Mouse (Mus musculus): ENCODE data around the gene Necap1.

Necap1 gene

GRCm38 (mm10) chr6:122892442-122893049, 18.3 kb downstream of the Necap1 start:
- peak; percentile 71 for DNase-seq

DNA sequence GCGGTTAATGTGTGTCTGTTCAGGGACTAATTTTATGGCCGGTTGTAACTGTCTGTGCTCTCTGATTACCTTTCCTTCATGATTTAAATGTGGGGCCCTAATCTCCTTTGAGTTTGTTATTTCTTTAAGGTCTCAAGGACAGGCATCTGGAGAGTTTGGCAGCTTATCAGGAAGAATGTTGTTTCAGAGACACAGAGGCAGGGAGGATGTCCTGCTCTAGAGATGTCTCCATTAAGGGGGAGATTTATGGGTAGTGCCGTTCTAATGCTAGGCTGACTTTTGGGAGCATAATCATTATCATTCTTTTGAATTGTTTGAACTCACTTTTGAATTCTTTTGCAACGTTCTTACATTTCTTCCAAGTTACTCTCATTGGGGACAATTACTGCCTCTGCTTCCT, 45.6 kb downstream of the Necap1 start:
- no peak for DNase-seq

DNA sequence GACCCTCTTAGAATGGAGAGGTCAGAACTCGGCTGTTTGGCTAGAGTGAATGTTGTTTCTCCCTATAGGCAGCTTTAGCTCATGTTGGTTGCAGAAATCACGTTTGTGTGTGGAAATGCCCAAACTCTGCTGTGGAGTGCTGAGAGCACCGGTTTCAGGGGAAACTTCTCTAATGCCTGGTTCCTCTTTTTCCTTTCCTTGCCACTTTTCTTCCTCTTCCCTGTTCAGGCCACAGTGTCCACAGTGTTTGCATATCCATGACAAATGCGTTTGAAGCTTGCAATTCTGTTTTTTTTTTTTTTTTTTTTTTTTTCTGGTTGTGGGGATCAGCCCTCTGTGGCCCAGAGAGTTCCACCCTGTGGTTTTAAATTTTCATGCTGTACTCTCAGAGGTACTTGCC, 47.2 kb downstream of the Necap1 start, which contains the start of gene Clec4a1:
Gene Clec4a1 (plus strand): TSS at position 398 of the 400 bp plus-strand sequence.
- DNase-seq, result no peak

DNA sequence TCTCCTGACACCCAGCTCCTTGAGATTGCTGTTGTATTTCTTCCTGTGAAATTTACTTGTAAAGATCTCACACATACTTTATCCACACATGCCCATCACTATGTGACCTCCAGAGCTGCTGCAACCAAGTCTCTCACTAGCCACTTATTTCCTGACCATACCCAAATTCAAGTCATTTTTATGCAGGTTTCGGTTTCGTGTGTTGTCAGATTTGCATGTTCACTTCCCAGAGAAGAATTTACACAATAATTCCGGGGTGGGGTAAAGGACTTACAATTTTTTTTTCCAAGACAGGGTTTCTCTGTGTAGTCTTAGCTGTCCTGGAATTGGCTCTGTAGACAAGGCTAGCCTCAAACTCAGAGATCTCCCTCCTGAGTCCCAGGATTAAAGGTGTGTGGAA, 60.6 kb downstream of the Necap1 start:
- DNase-seq, result no peak

All from liver (tissue).